Mouse (Mus musculus) spleen, postnatal 14 days (tissue): Measurements from ENCODE around the gene Slc16a1.
A peak's percentile ranks its signal among the peaks of the same experiment; 100 is the strongest.
"Not testable (repeated sequence)": the region's sequence is repeated elsewhere in the genome, so short reads cannot be mapped to it uniquely, and the experiment has no call there.

Source experiments
- DNase-seq, 2 experiments: peaks; one replicate each; pipeline ENCODE4 v3.0.0; 2021 to 2022; ENCODE audit warnings: low spot score in 2 of 2

Gene Slc16a1

DNA sequence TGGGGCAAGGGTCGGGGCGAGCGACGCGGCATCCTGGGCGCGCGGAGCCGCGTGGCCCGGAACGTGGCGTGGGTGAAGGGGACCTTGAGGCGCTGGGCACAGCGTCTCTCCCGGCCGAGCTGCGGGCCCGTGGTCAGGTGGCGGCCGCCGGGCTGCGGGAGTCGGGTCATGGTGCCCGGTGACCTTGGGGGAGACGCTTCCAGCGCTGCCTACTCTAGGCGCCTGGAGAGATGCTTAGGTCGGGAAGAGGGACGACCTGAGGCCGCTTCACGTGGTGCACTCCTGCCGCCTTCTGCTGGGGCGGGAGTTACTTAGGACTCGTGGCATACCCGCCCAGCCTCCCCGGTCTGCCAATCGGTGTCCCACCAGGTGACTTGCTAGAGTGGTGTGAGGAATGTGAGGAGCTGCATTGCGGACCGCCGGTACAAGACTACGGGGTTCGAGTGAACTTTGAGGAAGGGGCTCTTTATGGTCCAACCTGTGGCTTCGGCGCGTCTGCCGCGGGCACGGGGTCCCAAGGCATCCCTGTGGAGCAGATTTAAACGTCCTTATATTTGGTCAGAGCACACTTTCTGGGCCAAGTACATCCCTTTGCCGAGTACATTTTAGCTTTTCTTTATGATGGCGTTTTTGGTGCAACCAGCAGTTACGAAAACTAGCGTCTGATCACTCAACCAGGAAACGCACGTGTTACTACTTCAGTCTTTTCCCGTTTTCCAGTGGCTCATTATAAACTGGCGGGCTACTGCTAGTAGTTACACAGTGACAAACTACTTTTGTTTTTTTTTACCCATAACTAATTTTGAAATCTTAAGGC is 672 bp downstream of the Slc16a1 start:
- DNase-seq: peak; percentile 54 to 58

DNA sequence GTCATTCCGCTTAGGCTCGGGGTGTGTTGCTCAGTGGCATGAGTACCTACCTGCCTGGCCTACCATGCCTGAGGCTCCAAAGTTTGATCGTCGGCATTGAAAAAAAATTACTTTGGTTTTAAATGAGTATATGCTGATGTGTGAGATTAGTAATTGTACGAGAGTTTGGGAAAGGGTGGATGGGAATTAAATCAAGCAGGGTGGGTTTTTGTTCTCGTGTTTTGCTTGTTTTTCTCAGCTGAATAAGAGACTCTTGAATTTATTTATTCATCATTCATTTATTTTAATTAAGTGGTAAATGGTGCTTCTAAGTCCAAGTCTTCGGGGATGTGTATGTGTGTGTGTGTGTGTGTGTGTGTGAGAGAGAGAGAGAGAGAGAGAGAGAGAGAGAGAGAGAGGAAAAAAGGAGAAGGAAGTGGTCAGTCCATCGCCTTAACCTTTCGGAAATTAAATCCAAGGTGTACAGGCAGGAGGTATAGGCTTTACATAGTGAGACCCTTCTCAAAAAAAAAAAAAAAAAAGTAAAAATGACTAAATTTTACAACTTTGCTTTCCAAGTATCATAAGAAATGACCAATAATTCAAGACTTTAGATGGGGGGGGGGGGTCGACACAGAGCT is 1.4 kb downstream of the Slc16a1 start:
- DNase-seq: no peak

GRCm38 (mm10) chr3:104640855-104641254 is 2.4 kb downstream of the Slc16a1 start:
- DNase-seq: no peak

DNA sequence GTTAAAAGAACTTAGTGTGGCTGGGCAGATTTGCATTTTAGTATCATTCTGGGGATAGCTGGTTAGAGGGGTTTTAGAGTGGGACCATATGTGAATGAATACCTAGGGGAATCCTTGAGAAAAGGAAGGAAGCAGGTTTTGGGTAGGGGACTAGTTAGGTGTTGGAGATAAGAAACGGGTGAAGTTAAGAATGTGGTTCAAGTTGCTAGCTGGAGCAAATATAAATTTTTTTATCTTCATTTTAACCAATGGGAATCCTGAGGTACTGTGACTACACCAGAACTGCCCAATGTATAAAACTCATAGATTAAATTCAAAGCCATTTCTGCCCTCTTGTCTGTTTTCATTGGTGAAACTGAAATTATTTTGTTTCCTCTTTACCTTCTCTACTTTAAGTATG is 2.8 kb downstream of the Slc16a1 start:
- DNase-seq: no peak

DNA sequence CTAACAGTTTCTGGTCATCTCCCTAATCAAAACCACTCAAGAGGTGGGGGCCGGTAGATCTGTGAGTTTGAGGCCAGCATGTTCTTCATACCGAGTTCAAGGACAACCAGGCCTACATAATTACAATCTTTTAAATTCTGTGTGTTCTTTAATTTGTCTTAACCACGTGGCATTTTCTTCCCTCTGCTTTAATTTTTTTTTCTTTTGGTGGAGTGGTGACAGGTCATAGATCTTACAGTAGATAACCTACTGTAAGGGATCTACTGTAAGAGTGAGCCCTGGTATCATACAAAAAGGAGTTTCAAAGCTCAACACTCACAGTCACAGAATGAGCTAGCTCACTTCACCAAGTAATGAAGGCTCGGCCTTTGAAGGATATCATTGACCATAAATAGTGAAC is 4.6 kb downstream of the Slc16a1 start:
- DNase-seq: no peak

DNA sequence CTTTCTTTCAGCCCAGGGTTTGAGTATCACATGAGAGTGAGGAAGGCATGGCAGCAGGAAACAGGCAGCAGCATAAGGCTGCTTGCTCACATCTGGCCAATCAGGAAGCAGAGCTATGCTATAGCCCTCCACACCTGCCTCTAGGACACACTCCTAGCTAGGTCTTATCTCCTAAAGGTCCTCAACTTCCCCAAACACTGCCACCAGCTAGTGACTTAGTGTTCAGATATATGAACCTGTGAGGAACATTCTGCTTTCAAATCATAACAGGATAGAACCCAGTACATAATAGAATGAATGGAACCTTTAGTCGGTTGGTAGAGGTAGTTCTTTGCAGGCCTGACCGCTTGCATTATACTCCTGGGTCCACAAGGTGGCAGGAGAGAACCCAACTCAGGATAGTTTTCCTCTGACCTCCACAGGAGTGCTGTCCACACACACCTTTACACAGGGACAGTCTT is 5.4 kb downstream of the Slc16a1 start:
- DNase-seq: peak; percentile 27 to 55

DNA sequence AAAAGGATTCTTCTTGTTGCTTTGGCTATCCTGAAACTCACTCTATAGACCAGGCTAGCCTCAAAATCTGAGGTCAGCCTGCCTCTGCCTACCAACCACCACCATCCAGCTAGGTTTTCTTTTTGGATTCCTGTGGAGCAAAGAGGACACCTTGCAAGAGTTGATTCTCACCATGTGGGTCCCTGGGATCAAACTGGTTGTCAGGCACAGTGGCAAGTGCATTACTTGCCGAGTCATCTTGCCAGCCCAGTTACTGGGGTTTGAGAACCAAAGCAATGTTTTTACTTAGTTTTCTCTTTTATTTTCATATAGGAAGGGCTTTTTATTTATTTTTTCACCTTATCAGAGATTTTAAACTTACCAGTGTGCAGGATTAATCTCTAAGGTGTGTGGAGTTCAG is 5.9 kb downstream of the Slc16a1 start:
- DNase-seq: no peak

DNA sequence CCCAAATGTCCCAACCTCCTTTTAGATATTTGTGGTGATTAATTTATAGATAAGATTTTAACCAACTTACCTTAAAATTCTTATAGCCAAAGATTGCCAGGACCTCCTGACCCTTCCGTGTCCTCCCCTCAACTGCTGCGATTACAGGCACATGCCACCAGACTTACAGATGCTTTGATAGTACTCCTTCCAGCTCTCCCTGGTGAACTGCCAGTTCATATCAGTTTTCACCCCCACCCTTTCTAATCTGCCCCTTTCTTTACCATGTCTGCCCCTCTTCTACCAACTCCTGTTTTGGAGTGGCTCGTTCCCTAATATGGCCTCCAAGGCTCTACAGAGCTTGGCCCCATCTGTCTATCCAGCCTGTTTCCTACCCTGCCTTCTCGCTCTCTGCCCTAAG is 15.8 kb downstream of the Slc16a1 start:
- no peak for DNase-seq

DNA sequence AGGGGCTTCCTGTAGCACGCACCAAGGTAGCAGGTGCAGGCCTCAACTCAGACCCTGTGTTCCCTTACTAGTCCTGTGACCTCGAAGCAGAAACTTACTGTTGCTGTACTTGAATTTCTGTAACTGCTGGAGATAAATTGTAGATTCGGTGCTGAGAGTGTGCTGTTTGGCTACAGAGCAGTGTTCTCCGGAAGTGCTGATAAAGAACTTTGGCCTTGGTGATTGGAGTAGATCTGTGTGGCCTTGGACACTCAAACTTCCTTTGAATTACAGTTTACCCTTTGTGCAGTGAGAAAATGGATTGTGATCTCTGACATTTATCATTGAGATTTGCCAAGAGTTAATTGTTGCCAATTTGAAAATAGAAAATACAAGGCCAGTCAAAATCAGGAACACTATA is 16.5 kb downstream of the Slc16a1 start:
- no peak for DNase-seq

GRCm38 (mm10) chr3:104658706-104659105 is 20.2 kb downstream of the Slc16a1 start:
- DNase-seq: no peak

DNA sequence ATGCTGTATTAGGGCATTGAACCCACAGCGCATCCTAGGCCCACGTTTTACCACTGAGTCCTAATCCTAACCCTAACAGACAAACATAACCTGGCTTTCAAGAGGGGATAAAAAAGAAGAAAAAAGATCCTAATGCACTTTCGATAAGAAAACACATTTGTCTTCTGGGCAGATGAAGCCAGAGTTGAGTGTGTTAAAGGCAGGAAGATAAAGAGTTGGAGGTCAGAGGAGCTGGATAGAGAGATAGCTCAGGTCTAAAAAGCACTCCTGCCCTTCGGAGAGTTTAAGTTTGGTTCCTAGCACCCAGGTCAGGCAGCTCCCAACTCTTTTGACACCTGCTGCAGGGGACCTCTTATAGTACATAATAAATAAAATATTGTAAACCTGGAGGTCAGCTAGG is 21.3 kb downstream of the Slc16a1 start:
- DNase-seq: no peak

DNA sequence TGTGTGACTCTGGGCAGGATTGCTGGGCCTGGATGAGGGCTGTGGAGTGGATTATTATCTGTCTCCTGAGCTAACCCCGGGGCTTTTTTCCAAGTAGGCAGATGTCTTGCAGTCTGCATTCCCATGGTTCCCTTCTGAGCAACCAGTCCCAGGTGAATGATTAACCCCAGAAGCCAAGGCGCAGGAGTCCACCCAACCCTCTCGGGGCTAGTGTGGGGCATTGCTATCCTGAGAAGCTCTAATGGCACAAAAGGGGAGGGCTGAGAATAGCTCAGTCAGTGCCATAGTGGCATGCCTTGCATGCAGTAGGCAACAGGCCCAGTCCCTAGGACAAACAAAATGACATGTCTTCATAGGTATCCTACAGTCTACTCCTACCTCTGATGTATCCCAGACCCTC is 22.1 kb downstream of the Slc16a1 start:
- DNase-seq: no peak

DNA sequence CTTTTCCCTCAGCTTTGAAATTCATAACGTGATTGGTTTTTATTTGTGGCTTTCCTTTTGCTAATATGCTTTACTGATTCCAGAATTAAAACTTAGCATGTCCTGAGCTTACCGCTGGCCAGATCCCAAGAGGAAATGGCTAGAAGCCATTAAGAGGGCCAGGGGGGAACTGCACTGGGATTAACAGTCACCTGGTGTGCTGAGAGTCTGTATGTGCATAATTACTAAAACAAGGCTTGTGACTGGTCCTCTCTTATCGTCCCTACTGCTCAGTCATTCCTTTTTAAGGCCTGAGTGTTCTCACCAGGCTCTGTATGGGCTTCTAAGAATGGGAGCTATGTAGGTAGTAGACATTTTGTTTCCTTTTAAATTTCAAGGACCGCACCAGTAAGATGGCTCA is 23.5 kb downstream of the Slc16a1 start:
- no peak for DNase-seq

DNA sequence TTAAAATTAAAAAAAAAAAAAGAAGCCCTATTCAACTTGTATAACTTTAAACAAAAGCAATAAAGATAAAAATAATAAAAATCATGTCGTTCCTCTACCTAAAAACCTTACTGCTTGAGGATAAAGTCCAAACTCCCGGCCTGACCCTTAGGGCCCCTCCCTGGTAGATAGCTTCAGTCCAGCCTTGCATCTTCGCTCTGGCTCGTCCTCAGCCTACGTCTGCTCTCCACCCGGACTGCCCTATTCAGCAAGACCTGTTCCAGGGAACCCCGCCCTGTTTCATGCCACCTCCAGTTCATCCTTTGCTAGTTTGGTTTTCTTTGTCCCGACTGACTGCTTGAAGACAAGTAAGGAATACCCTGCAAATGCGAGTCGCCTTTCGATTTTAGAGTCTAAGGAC is 24.5 kb downstream of the Slc16a1 start:
- no peak for DNase-seq

GRCm38 (mm10) chr3:104666950-104667349 is 28.5 kb downstream of the Slc16a1 start:
- DNase-seq: no peak

- DNase-seq: no peak
Measured at GRCm38 (mm10) chr3:104667451-104667850, 29.0 kb downstream of the Slc16a1 start.

GRCm38 (mm10) chr3:104668989-104669388 is 30.5 kb downstream of the Slc16a1 start:
- peak; percentile 31 to 37 for DNase-seq

DNA sequence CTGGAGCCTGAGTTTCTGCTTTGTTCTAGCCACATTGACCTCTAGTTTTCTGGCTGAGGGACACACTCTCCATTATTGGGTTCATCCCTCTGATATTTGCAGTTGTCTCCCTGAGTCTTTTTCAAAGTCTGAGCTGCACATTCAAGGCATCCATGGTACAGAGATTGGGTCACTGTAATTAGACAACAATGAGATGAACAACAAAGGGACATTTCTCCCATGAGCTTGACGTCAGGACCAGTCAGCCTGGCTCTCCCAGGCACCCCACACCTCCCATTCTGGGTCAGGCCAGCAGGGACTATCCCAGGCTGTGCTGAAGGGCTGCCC is 31.4 kb downstream of the Slc16a1 start:
- no peak for DNase-seq

DNA sequence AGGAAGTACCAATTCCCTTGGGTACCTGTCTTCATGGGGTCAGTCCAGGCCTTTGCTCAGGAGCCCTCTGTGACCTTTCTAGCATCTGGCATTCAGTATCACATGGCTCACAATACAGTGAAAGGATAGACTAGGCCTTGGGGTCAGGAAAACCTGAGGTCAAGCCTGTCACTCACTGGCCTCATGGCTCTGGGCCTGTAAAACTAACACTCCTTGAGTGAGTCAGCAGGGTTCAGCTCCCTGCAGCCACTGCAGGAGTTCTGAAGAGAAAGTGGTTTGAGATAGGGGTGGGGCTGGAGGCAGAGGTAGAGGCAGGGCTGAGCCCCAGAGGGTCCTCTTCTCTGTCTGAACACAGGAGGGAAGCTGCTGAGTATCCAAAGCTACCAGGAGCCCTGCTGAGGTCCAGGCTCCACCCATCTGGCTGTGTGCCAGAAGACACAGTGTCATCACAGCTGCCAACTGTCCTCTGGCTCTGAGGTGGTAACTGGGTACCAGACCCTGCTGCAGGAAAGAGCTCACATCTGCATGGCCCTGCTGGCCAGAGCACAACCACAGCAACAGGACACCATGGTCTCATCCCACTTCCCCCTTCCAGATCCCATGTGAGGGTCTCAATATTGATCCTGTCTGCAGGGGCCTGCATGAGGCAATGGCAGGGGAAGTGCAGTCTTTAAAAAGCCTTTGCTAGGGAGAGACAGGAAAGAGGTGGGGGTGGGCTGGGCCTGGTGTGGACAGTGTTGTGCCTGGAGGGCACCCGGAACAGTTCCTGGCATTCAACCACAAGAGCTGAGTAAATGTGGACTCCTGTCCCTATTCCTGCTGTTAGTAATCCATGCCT is 31.9 kb downstream of the Slc16a1 start:
- not testable (repeated sequence) for DNase-seq

- peak; percentile 70 to 71 for DNase-seq
Measured at GRCm38 (mm10) chr3:104671543-104671942, 33.1 kb downstream of the Slc16a1 start.

DNA sequence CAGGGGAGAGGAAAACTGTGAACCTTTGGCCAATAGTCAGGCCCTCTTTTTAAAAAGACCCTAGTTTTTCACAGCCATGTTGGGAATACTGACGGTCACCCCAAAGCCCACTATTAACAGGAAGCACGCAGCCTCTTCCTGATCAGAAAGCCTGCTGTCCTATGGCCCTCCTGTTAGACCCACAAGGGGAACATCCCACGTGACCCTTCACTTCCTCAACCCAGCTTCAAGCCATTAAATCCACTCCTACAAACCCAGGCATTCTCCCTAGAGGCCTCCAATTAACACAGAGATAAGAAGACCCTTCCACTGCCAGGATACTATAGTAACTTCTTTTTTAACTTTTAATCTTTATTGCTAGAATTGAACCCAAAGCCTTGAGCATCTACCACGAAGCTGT is 33.6 kb downstream of the Slc16a1 start:
- DNase-seq: no peak

- peak in 1 of 2 experiments; percentile 27 for DNase-seq
Measured at GRCm38 (mm10) chr3:104673642-104674328, 35.3 kb downstream of the Slc16a1 start.
